Mouse (Mus musculus) lung, postnatal 4 days (tissue): ENCODE results near the gene Vmn1r1.
"Not testable (repeated sequence)": the region's sequence is repeated elsewhere in the genome, so short reads cannot be mapped to it uniquely, and the experiment has no call there.

Experiments used
- DNase-seq, 2 experiments: peaks; one replicate each; pipeline ENCODE4 v3.0.0; 2021

The Vmn1r1 gene

GRCm38 (mm10) chr1:182164386-182164785 lies at the start of gene Vmn1r1:
Gene Vmn1r1, minus strand, starts transcription at chr1:182164486.
- no peak for DNase-seq

GRCm38 (mm10) chr1:182210322-182210721 lies 46.0 kb upstream of the Vmn1r1 start:
- DNase-seq, result no peak

GRCm38 (mm10) chr1:182192581-182192980 lies 28.3 kb upstream of the Vmn1r1 start:
- no peak for DNase-seq

GRCm38 (mm10) chr1:182191816-182192545 lies 27.7 kb upstream of the Vmn1r1 start:
- peak in 1 of 2 experiments; percentile 53 for DNase-seq

- DNase-seq, result no peak
Measured at GRCm38 (mm10) chr1:182191181-182191580, 26.9 kb upstream of the Vmn1r1 start.

- no peak for DNase-seq
Measured at GRCm38 (mm10) chr1:182189669-182190440, 25.6 kb upstream of the Vmn1r1 start.

GRCm38 (mm10) chr1:182182449-182182848 lies 18.2 kb upstream of the Vmn1r1 start:
- not testable (repeated sequence) for DNase-seq

GRCm38 (mm10) chr1:182181456-182182305 lies 17.4 kb upstream of the Vmn1r1 start:
- DNase-seq, result no peak

- not testable (repeated sequence) for DNase-seq
Measured at GRCm38 (mm10) chr1:182176985-182177384, 12.7 kb upstream of the Vmn1r1 start.

GRCm38 (mm10) chr1:182170206-182170605 lies 5.9 kb upstream of the Vmn1r1 start:
- DNase-seq, result not testable (repeated sequence)

GRCm38 (mm10) chr1:182162951-182163350 lies 1.3 kb downstream of the Vmn1r1 start:
- no peak for DNase-seq

GRCm38 (mm10) chr1:182159575-182159974 lies 4.7 kb downstream of the Vmn1r1 start:
- DNase-seq, result no peak

GRCm38 (mm10) chr1:182157734-182158133 lies 6.6 kb downstream of the Vmn1r1 start:
- no peak for DNase-seq

- DNase-seq, result no peak
Measured at GRCm38 (mm10) chr1:182149966-182150365, 14.3 kb downstream of the Vmn1r1 start.

- DNase-seq, result no peak
Measured at GRCm38 (mm10) chr1:182148864-182149514, 15.3 kb downstream of the Vmn1r1 start.

GRCm38 (mm10) chr1:182145546-182145945 lies 18.7 kb downstream of the Vmn1r1 start:
- DNase-seq, result no peak

- DNase-seq, result peak in 1 of 2 experiments; percentile 22
Measured at GRCm38 (mm10) chr1:182143288-182143687, 21.0 kb downstream of the Vmn1r1 start.

GRCm38 (mm10) chr1:182142725-182143124 lies 21.6 kb downstream of the Vmn1r1 start:
- DNase-seq, result no peak

- peak; percentile 68 to 82 for DNase-seq
Measured at GRCm38 (mm10) chr1:182140370-182140769, 23.9 kb downstream of the Vmn1r1 start.

GRCm38 (mm10) chr1:182139937-182140336 lies 24.3 kb downstream of the Vmn1r1 start:
- no peak for DNase-seq

GRCm38 (mm10) chr1:182138172-182138571 lies 26.1 kb downstream of the Vmn1r1 start:
- DNase-seq, result no peak
